Mouse (Mus musculus): ENCODE data around the gene Plscr1. TPM values are rescaled to one million over a fixed set of nuclear protein-coding genes. Genes with fewer than 3 reads are reported as not detected.

Plscr1 gene
- polyA plus RNA-seq, 1 experiment: not detected

DNA sequence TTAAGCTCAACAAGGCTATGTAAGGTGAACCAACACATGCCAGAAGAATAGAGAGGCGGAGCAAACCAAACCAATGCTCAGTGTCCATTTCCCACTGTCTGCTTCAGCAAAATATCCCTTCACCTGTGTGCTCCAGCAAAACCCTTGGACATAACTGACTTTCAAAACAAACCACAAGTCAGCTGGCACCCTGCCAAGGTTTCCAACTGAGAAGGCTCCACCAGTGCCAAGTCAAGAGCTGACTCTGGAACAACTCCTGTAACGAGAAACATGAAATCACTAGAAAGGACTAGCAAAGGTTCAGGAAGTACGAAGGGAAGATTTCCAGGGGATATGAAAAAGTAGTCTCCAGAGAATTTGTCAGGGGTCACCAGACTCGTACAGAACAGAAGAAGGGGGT lies 21.4 kb downstream of the Plscr1 start:
- no peak overlapping the region for H3K27ac ChIP-seq (ENCODE audit: insufficient read depth, low read depth, low read length)
- H3K4me1 ChIP-seq (ENCODE audit: control insufficient read depth, insufficient read depth, low read length): no peaks in the 10 kb centered on the region
- no peak overlapping the region for H3K4me3 ChIP-seq (ENCODE audit: insufficient read depth, low read depth, low read length)
- 48% methylated on average over 4 of the region's 4 CpGs for WGBS
- TF ChIP-seq CTCF (IDR thresholded peaks at IDR 0.05; ENCODE audit: insufficient read depth, low read depth, low read length) (no peak), POLR2A (IDR thresholded peaks at IDR 0.05; ENCODE audit: insufficient read depth, low read depth, low read length) (no peak)

DNA sequence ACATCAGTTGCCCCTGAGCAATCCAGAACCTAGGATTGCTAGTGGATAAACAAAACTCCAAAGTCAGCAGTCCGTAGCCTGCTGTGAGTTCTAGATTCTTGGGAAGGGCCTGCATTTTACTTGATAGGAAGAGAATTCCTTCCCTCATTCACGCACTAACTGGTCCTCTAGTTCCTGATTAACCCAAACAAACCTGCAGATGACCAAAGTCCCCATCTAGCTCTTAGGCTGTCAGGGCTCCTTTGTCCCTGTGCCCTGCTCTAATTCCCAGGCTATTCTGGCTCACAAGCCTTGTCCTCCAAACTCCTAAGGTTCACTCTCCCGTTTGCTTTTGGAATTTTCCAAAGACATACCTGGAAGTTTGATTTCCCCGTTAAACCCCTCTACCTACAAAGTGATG lies 23.1 kb downstream of the Plscr1 start:
- no peak overlapping the region for H3K27ac ChIP-seq (ENCODE audit: insufficient read depth, low read depth, low read length)
- WGBS: 93% methylated on average over 4 of the region's 4 CpGs
- TF ChIP-seq CTCF (IDR thresholded peaks at IDR 0.05; ENCODE audit: insufficient read depth, low read depth, low read length): no peak
- no peak for TF ChIP-seq POLR2A (IDR thresholded peaks at IDR 0.05; ENCODE audit: insufficient read depth, low read depth, low read length)

DNA sequence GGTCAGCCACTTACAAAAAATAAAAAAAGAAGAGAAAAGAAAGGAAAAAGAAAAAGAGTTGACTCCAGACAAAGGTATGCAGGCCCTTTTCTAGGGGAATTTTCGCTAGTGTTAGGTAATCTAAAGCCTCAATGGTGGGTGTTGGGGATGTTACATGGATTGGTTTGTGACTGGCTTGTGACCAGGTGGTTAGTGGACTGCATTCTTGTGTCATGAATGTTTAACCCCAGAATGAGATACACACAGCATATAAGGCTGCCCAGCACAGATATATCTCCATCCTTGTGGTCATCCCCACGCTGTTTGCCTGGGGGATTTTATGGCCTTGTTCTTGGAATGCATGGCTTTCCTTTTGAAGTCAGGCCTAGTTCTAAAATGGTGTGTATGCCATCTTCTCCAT lies 23.7 kb downstream of the Plscr1 start:
- Histone ChIP-seq H3K4me3 (ENCODE audit: insufficient read depth, low read depth, low read length) (no peak overlapping the region), H3K27ac (ENCODE audit: insufficient read depth, low read depth, low read length) (no peak overlapping the region), H3K4me1 (ENCODE audit: control insufficient read depth, insufficient read depth, low read length) (no peaks in the 10 kb centered on the region)
- TF ChIP-seq POLR2A (IDR thresholded peaks at IDR 0.05; ENCODE audit: insufficient read depth, low read depth, low read length) (no peak), CTCF (IDR thresholded peaks at IDR 0.05; ENCODE audit: insufficient read depth, low read depth, low read length) (no peak)
- 93% methylated on average over 2 of the region's 2 CpGs for WGBS

More for the DNA sequence above, 23.1 kb downstream of the Plscr1 start:
- Histone ChIP-seq H3K4me1 (ENCODE audit: control insufficient read depth, insufficient read depth, low read length) (no peaks in the 10 kb centered on the region), H3K4me3 (ENCODE audit: insufficient read depth, low read depth, low read length) (no peak overlapping the region)

DNA sequence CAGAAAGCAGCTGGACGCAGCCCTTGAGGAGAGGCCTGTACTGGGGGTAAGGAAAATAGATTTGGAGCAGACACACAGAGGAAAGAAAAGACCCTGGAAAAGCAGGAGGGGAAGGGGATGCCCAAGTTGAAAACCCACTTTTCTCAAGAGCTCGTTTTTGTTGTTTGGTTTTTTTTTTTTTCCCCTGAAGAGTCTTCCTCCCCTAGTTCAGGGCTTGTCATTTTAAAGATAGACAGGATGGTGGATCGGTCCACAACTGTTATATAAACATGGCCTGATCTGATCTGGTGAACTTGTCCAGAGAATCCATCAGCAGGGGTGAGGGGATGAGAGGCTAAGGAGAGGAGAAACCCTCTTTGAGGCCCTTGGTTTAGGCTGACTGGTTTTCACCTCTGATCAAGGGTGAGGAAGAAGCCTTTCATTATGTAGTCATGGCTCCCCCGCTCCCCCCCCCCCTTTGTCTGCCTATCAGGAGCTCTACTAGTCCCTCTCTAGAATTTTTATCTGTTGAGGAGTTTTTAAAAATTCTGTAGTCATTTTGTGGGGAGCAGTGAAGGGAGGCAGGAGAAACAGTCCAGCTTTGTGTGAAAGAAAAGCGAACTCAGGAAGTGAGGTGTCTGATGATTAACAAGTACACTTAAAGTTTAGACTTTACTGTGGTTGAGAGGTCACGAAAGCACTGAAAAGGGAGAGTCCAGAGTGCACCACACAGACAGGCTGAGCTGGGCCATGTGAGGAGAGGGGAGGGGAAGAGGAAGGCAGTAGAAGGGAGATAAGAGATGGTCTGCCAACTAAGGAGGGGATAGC lies 24.6 kb downstream of the Plscr1 start:
- WGBS: 87% methylated on average over 6 of the region's 6 CpGs
- H3K4me1 ChIP-seq (ENCODE audit: control insufficient read depth, insufficient read depth, low read length): no peaks in the 10 kb centered on the region
- H3K4me3 ChIP-seq (ENCODE audit: insufficient read depth, low read depth, low read length): no peak overlapping the region
- H3K27ac ChIP-seq (ENCODE audit: insufficient read depth, low read depth, low read length): no peak overlapping the region
- TF ChIP-seq POLR2A (IDR thresholded peaks at IDR 0.05; ENCODE audit: insufficient read depth, low read depth, low read length) (no peak), CTCF (IDR thresholded peaks at IDR 0.05; ENCODE audit: insufficient read depth, low read depth, low read length) (no peak)

DNA sequence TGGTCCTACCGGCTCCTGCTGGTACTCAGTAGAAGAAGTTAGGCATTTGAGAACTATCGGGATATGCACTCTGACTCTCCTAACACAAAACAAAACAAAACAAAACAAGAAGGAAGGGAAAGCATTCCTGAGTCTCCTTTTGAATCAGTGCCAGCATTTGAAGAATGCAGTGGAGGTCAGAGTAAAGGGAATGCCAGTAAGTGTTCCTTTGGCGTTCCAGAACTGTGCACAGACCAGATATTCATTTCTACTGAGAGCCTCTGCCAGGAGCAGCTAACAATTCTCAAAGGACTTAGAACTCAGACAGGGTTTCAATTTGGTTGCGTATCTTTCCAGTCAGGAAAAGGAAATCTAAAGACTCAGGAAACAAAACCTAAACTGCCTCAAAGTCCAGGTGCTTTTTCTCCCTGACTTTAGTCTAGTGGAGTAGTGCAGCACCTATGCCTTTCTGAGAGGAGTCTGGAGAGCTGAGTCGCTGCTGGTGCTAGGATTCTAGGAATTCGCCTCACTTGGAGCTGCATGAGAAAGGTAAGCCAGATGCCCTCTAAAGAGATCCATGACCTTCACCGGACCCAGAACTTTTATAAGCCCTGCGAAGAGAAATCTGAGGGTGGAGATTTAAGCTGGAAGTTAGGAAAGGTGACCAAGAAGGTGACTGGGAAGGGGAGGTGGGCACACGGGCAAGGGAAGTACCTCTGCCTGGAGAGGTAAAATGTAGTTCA lies 26.1 kb downstream of the Plscr1 start, which contains the start of gene Plscr2:
Gene Plscr2 (plus strand): TSS at position 117 of the 722 bp plus-strand sequence.
- no peak within 1 kb of the TSS for H3K27ac ChIP-seq (ENCODE audit: insufficient read depth, low read depth, low read length)
- no peak for TF ChIP-seq POLR2A (IDR thresholded peaks at IDR 0.05; ENCODE audit: insufficient read depth, low read depth, low read length)
- no peak for TF ChIP-seq CTCF (IDR thresholded peaks at IDR 0.05; ENCODE audit: insufficient read depth, low read depth, low read length)
- WGBS: 64% methylated on average over 9 of the region's 9 CpGs
- no peaks in the 10 kb centered on the region for H3K4me1 ChIP-seq (ENCODE audit: control insufficient read depth, insufficient read depth, low read length)
- peak within 1 kb of the TSS; percentile 15; the same call in 1 of the 2 replicates for H3K4me3 ChIP-seq (ENCODE audit: insufficient read depth, low read depth, low read length)

DNA sequence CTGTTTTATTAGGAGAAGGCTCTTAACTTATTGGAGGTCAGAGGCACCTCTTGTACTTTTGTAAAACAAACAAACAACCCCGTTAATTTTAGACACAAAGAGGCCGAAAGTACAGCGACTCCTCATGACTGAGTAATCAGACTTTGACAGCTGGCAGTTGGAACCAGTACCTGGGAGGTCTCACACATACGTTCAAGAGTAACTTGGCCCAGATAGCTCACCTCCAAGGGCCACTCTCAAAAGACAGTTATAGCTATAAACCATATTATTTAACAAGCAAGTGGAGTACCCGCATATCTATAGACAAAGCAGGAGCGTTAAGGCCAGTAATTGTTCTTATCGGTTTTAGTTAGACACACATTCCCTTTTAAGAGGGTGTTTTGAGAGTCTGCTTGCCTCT lies 26.8 kb downstream of the Plscr1 start:
- no peaks in the 10 kb centered on the region for H3K4me1 ChIP-seq (ENCODE audit: control insufficient read depth, insufficient read depth, low read length)
- WGBS: 72% methylated on average over 7 of the region's 7 CpGs
- no peak overlapping the region for H3K4me3 ChIP-seq (ENCODE audit: insufficient read depth, low read depth, low read length)
- no peak overlapping the region for H3K27ac ChIP-seq (ENCODE audit: insufficient read depth, low read depth, low read length)
- TF ChIP-seq POLR2A (IDR thresholded peaks at IDR 0.05; ENCODE audit: insufficient read depth, low read depth, low read length) (no peak), CTCF (IDR thresholded peaks at IDR 0.05; ENCODE audit: insufficient read depth, low read depth, low read length) (no peak)

DNA sequence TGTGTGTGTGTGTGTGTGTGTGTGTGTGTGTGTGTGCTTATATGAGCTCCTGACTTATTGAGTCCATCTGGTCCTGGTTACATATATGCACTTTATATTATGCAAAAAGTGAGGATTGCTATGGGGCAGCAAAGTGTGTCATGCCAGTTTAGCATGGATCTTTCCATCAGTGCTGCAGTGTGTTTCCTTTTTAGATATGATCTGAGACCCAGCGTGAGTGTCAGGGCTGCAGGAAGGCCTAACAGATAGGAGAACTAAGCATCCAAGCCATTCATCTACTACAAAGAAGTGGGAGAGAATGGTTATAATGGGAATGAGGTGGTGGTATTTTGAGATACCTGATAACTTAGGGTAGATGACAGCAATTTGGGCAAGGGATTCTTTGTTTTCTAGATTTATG lies 30.5 kb downstream of the Plscr1 start:
- H3K27ac ChIP-seq (ENCODE audit: insufficient read depth, low read depth, low read length): no peak overlapping the region
- WGBS: 85% methylated on average over 1 of the region's 1 CpGs
- no peak overlapping the region for H3K4me3 ChIP-seq (ENCODE audit: insufficient read depth, low read depth, low read length)
- TF ChIP-seq CTCF (IDR thresholded peaks at IDR 0.05; ENCODE audit: insufficient read depth, low read depth, low read length): no peak
- TF ChIP-seq POLR2A (IDR thresholded peaks at IDR 0.05; ENCODE audit: insufficient read depth, low read depth, low read length): no peak
- H3K4me1 ChIP-seq (ENCODE audit: control insufficient read depth, insufficient read depth, low read length): no peaks in the 10 kb centered on the region

DNA sequence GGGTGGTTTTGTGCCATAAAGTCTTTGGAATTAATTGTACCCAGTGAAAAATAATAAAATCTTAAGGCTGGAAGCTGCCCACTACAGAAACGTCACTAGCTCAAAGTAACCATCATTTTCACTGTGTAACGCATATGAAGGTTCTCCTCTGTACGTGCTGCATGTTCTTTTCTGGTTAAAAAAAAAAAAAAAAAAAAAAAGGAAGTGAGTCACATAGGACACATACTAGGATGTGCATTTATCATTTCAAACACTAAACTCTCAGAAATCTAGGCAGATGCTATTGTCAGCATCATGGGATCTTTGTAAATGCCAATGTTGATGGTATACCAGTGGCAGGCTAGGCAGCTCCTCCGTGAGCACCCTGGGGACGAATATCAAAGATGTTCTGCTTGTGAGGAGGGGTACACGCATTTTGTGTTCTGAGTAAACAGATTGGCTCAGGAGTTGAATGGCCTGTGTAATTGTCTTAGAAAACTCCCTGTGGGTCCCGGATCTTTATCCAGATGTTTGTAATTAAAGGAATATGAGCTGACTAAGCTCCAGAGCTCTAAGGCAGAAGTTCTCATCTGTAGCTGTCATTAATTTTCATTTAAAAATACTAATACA lies 33.1 kb downstream of the Plscr1 start:
- no peak for TF ChIP-seq POLR2A (IDR thresholded peaks at IDR 0.05; ENCODE audit: insufficient read depth, low read depth, low read length)
- TF ChIP-seq CTCF (IDR thresholded peaks at IDR 0.05; ENCODE audit: insufficient read depth, low read depth, low read length): no peak
- WGBS: 50% methylated on average over 7 of the region's 7 CpGs
- H3K4me1 ChIP-seq (ENCODE audit: control insufficient read depth, insufficient read depth, low read length): no peaks in the 10 kb centered on the region
- H3K4me3 ChIP-seq (ENCODE audit: insufficient read depth, low read depth, low read length): no peak overlapping the region
- no peak overlapping the region for H3K27ac ChIP-seq (ENCODE audit: insufficient read depth, low read depth, low read length)

DNA sequence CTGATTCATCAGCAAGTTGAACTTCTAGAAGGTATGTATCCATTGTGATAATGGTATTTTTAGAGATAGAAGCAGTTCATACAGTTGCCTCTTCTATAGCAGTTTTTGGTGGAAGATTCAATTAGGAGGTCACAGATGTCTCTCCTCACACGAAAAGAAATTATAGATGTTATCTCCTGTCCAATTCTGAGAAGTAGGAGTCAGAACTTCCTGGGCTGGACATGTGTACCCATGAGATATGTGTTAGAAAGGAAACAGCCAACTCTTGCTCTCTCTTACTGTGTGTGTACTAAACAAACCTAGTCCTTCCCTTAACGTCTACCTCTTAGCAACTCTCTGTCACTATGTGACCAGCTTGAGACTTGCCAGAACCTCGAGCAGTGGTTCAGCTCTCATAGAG lies 40.1 kb downstream of the Plscr1 start:
- H3K4me1 ChIP-seq (ENCODE audit: control insufficient read depth, insufficient read depth, low read length): no peaks in the 10 kb centered on the region
- no peak overlapping the region for H3K27ac ChIP-seq (ENCODE audit: insufficient read depth, low read depth, low read length)
- 79% methylated on average over 3 of the region's 3 CpGs for WGBS
- H3K4me3 ChIP-seq (ENCODE audit: insufficient read depth, low read depth, low read length): no peak overlapping the region
- TF ChIP-seq POLR2A (IDR thresholded peaks at IDR 0.05; ENCODE audit: insufficient read depth, low read depth, low read length): no peak
